Mouse (Mus musculus) retina, adult 2 months (tissue): ENCODE measurements around the gene Trim13.

ENCODE experiments used
- DNase-seq: peaks from one replicate; pipeline ENCODE4 v3.0.0-alpha.2; 2012; ENCODE audit warnings: low read depth, low spot score

Trim13 gene

DNA sequence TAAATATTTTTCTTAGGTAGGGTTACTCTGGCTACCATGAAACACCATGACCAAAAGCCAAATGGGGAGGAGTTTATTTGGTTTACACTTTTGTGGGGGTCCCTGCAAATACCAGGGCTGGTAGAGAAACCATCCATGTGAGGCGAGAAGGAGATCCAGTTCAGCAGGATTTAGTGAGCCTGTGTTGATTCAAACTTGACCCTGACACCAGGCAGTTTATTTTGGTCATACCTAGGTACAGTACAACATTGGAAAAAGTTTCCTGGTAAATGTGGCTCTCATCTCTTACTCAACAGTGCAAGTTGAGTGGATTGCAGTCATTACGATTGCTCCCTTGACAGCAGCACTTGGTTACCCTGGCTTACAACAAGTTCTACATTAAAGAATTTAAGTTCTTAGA is 15.3 kb downstream of the Trim13 start:
- no peak for DNase-seq

DNA sequence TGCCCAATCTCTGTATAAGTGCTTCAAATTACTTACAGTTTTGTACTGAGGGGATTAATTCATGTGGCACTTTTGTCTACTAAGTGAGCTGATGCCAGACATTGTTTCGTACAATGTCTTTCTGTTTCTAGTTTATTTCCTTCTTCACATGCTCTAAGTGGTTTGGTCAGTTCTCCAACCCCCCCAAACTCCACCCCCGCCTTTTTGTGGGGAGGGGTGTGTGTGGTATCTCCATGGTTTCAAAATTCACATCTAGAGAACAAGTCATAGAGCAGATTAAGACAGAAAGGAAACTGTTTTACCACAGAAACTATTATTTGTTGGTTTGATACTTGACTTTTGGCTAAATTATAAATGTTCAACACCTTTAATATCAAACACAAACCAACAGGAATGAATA is 22.3 kb downstream of the Trim13 start:
- DNase-seq = no peak

DNA sequence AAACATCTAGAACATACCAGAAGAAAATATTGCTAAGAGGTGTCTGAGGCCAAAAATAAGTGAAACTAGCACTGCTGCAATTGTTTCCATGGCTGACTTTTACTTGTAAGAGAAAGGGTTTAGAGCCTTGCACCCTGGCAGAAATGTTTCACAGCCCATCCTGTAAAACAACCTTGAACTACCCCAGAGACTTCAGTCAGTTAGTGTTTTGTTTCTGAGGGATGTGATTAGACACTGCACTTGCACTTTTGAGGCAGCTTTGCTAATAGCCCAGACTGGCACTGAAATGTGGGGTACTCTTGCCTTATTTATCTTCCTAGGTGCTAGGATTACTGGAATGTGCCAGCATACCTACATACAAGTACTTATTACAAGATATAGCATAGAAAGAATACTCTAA is 37.9 kb downstream of the Trim13 start:
- DNase-seq = no peak

DNA sequence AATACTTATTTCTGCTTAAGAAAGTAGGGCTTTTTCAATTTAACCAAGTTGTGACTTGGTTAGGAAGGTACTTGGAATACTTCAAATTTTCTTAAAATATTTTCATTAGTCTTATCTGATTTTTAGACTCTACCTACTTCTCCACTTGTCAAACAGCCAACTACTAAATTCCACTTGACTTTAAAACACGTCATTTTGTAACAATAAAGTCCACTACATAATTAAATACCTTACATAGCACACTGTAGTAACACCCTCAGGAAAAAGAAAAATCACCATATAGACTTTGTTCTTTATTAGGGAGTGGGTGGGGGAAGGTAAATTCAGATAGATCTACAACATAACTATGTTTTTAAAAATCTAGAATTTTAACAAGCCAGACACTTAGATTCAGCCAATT is 44.6 kb downstream of the Trim13 start:
- no peak for DNase-seq

DNA sequence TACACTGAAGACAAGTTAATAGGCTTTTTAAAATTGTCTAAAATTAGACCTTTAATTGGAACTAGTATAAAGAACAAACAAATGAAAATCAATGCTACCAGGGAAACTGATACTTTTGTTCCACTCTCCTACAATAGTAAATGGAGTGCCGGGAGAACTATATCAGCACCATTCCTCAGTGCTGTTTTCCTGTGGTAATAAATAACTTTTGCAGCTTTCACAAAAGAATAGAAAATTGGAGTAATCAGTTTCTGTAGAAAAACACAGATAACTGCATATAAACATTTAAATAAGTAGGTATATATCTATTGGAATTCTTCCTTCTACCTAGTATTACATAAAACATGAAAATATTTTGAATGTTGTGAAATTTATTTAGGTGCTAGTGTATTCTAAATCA is 47.5 kb downstream of the Trim13 start:
- no peak for DNase-seq

DNA sequence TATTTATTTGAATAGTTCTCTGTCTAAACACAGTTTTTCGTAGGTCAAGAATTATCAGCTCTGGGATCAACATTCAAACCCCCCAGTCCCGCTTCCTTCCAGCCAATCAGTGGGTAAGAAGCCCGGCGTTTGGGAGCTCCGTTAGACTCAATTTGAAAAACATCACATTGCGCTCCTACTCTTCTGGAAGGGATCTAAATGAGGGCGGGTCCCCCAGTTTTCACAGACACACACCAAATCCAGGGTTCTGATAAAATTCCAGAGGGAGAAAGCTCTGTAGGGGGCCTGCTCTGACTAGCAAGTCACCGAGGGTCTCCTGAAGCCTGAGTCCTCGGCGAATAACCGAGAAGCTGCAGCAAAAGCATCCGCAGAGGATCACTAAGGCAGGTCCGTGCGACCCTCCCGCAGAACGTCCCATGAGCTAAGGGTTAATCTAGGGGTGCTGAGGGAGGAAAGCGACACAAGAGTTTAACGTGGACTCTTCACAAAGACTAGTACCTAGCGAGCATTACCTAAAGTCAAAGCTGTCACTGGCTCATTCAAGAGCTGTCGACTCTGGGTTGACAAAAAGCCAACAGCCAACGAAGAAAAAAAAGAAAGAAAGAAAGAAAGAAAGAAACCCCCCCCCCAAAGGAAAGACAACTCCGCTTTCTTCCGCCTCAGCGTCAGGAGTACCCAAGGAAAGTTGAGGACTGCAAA is 49.3 kb downstream of the Trim13 start:
- DNase-seq = no peak

DNA sequence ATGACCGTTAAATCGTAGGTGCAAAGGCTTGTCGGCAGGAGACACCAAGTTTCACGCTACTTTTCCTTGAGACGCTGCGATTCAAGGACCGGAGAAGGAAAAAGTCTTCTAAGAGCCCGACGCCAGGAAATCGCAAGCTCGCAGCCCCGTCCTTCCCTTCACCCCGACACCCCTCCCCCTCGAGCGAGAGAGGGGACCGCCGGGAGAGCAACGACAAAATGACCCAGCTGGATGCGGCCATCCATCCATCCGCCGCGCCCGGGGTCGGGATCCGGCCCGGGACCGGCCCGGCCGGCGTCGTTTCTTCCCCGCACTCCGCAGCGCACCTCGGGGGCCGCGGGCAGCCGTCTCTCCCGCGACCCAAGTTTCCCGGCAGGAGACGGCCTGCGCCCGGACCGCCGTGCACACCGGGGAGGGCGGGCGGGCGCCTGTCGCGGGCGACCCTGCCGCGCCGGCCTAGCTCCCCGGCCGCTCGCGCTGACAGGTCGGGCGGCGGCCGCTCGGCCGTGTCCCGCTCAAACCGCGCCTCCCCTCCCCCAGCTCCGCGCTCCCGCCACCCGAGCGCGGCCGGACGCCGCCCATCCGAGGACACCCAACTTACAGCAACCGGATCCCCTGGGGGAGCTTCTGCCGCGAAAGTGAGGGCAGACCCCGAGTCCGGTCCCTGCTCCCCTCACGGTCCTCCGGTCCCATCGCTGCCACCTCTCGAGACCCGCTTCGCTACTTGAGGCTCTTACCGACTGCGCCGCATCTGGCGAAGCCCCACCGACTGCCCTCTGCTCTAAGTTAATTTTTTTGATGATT is 50.0 kb downstream of the Trim13 start:
- DNase-seq = no peak

DNA sequence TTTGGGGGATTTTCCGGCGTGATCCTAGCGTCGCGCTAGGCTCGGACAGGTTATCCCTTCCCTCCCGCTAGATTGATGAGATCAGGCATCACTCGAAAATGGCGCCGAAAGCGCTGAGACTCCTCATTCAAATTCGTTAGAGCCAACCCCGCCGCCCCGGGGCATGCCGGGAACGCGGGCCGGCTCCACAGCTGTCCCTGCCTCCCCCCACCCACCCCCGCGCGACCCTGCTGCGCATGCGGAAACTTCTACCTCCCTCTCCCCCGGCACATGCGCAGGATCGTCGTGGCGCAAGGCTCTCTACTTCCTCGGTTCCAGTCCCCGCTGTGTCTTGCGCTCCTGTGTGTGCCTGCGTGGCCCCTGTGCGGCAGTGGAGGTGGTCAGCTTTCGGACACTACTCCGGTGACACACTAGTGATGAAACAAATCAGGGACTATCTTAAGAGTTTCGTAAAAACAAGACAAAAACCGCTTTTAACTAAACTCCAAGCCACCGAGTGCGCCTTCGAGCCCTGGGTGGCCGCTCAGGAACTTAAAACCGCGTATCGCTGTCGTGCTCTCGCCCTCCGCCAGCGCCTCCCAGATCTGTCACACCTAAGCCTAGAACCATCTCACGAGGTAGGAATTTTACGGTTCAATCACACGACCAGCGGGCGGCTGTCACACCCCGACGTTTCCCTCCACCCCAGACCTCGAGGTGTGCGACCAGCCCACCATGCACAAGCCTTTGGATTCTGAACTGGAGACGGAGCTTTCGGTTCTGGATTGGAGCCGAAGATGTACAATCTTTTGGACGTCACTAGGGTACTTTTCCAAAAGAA is 50.8 kb downstream of the Trim13 start:
- peak; percentile 91 for DNase-seq

DNA sequence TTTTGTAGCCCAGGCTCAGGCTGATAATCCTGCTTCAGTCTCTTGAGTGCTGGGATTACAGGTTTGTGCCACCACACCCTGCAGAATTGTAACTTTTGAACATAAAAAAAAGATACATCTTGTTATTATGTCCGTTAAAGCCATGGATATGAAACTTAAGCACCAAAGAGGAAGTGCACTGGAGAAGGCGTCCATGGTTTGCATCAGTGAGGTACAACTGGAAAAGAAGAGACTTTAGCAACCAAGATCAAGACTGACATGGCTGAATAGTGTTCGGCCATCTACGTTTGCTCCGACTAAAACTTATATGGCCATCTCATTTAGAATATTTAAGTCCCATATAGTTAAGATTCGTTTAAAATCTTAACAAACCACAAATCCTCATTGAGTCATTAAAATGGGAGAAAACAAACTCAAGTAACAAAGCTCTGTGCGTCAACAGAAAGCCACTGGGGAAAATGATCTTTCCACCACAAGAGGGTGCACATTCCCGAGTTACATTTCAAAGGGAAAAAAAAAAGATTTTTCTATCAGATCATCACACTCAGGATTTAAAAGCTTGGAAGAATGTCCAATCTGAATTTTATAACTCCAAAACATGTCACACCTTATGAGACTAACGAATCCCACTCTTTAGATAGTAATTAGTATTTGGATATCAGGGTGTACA is 52.4 kb downstream of the Trim13 start:
- no peak for DNase-seq
